Mouse (Mus musculus): ENCODE measurements around the gene Gm45233.

Gene Gm45233

DNA sequence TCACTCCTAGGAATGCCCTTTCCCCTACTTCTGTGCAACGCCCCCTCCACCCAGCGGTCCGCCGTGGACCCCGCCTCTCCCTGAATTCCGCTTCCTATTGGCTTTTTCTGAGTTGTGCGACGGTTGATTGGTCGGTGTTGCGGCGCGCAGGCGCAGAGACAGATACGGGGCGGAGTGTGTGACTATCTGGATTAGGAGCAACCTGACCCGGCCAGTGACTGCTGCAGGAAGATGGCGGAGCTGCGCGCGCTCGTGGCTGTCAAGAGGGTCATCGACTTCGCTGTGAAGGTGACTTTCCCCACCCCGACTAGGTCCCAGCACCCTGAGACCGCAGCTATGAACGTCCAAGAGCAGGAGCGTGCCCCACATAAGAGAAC, at the start of gene Gm45233, which contains the start of gene Etfb:
Gm45233 (plus strand) TSS at position 212 of the 377 bp plus-strand sequence.
Etfb (plus strand) TSS at position 167 of the 377 bp plus-strand sequence.
- in situ Hi-C loops (cut with MboI, MseI), result no loop called here

DNA sequence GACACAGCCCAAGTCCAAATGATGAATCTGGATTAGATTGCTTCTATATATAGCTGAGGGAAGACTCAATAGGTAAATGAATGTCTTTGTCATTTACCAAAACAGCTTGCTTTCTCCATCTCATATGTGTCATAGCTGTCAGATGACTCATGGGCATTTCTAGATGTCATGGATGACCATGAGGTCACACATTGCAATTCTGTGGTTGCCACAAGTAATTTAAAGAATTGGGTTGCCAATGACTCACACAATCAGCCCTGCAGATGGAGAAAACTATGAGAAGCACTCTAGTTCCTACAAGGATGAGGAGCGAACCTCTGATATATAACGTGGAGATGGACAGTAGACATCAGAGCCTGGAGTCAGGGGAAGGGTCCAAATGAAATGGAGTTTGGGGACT, 44.4 kb upstream of the Gm45233 start:
- in situ Hi-C loops (cut with MboI, MseI), result no loop called here

DNA sequence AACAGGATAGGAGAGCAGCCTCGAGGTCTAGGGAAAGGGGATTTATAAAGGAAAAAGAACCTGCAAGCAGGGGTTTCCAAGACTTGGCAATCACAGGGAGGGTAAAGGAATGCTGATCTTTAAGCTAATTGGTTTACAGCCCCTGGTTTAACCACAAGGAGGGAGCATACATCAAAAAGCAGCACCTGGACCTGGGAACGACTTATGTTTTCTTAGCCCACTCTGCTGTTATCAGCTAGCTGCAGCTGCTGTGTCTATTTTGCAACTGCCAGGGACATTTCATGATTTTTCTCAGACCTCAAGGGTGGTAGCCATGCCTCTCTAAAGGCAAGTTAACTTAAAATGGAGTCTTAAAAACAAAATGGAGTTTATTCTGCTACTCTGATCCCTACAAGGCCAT, 41.2 kb upstream of the Gm45233 start:
- in situ Hi-C loops (cut with MboI, MseI), result no loop called here

DNA sequence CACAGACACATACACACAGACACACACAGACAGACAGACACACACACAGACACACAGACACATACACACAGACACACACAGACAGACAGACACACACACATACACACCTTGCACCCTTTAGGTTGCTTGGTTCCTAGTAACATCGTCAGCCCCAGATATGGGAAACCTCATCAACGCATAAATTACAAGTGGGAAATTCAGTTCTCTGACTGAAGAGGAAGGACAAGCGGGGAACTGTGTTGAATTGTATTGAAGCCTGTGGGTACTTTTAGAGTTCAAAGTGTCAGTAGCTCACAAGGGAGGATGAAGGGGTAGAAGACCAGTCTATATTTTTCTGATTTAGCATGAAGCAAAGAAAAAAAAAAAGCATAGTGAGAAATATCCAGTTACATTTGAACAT, 36.4 kb upstream of the Gm45233 start:
- in situ Hi-C loops (cut with MboI, MseI), result no loop called here

DNA sequence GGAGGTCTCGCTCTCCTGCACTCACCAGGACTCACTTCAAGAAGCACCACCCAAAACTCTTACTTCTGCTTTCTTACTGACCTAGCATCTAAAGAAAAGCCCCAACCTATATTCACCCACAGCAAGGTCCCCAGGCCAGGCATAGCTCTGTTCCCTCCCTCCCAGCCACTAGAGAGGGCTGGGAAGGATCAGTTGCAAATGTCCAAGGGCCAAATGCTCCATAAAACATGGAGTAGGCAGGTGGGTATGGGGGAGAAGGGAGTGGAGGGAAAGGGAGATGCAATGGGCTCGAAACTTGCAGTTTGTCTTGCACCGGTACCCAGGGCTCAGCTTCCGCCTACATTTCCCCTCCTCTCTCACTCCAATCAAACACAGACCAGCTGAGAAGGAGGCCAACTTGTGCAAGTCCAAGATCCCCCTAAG, 35.8 kb upstream of the Gm45233 start, which contains the start of gene Siglecg:
Siglecg (plus strand) TSS at position 74 of the 423 bp plus-strand sequence.
- in situ Hi-C loops (cut with MboI, MseI), result no loop called here

DNA sequence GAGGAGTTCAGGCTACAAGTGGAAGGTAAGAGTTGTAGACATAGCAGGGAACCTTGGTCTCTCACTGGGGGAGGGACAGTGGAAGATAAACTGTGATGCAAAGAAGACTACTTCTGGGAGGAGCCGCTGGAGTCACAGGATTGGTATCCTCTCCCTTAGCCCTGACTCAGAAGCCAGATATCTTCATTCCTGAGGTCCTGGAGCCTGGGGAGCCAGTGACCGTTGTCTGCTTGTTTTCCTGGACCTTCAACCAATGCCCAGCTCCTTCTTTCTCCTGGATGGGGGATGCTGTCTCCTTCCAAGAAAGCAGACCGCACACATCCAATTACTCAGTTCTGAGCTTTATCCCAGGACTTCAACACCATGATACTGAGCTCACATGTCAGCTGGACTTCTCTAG, 34.8 kb upstream of the Gm45233 start:
- in situ Hi-C loops (cut with MboI, MseI), result no loop called here

DNA sequence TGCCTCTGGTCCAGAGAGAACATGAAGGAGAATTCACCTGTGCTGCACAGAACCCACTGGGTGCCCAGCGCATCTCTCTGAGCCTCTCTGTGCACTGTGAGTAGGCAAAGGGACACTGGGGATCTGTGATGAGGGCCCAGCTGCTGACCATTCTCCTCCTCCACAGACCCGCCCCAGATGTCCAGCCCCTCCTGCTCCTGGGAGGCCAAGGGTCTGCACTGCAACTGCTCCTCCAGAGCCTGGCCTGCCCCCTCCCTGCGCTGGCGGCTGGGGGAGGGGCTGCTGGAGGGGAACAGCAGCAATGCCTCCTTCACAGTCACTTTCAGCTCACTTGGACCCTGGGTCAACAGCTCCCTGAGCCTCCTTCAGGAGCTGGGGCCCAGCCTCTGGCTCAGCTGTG, 32.2 kb upstream of the Gm45233 start:
- in situ Hi-C loops (cut with MboI, MseI), result loop anchor here (5.0 kb wide), 1 partner anchor 1381 kb away; no protein-coding TSS in a partner anchor

DNA sequence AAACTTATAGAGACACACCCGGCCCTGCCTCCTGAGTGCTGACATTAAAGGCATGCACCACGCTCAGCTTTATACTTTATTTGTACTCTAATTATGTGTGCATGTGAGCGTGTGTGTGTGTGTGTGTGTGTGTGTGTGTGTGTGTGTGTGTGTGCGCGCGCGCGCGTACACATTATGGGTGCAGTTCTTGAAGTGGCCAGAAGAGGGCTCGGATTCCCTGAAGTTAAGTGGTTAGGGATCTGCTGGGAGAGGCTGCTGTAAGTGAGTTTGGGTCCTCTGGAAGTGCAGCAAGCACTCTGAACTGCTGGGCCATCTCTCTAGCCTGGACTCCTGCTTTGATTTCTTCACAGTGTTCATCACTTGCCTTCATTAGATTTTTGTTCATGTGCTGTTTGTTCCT, 26.6 kb upstream of the Gm45233 start:
- in situ Hi-C loops (cut with MboI, MseI), result no loop called here

DNA sequence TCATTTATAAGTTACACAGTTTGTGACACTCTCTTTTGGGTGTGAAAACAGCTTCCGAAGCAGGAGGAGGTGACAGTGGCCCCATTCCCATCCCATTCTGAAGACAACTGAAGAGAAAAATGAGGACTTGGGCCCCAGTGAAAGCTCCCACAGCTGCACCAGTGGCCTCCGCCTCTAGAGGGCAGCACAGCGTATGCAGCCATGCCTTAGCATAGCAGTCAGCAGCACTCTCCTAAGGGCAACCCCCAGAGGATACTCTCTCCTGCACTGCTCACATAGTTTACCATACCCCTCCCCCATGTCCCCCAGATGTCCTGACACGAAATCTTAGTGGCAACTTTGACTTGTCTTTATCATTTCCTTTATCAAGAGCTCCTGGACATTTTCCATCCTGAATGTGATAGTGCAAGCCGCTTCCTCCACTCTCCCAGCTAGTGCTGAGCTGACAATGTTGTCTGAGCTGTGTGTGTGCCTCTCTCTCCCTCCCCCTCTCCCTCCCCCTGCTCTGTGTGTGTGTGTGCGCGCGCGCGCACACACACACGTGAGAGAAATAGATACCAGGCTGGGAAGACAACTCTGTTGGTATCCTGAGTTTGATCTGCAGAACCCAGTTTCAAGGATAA, 20.8 kb upstream of the Gm45233 start:
- in situ Hi-C loops (cut with MboI, MseI), result no loop called here

DNA sequence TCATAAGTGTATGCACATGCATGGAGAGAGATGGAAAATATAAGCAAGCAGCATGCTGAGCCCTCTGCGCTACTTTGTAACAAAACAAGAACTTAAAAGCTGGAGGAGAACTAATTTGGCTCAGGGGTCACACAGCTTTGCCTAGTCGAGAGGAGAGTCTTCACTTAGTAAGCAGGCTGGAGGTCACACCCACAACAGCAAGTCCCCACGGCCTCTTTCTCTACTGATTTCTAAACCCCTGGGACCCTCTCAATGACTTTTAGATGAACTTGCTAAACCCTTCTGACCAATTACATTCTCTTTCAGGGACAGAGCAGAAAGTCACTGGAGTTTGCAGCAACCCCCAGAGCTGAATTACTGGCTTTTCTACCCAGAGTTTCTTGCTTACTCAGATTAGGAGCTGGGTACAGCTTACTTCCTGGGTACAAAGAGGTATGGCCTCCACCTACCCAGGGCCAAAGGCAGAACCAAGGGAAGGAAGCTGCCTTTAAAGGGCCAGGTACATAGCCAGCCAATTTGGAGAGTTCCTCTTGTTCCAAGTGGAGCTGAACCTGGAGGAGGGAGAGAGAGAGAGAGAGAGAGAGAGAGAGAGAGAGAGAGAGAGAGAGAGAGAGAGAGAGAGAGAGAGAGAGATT, 19.8 kb upstream of the Gm45233 start:
- in situ Hi-C loops (cut with MboI, MseI), result no loop called here

DNA sequence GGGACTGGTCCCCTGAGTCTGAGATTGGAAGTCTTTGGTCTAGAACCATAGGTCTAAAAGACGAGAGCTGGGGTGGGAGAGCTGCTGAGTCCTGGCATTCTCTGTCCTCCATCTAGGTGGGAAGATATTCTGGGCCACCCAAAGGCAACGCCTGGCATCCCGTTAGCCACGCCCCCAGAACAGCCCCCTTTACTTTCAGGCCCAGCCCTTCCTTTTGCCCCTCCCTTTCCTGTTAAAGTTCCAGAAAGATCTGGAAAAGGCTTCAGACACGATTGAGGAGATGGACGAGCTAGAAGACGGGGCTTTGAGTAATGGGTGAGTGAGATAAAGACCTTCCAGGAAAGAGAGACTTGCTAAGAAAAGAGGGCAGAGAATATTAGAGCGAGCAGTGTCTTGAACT, 16.5 kb upstream of the Gm45233 start, which contains the start of gene Lim2:
Lim2 (plus strand) TSS at position 265 of the 400 bp plus-strand sequence.
- in situ Hi-C loops (cut with MboI, MseI), result no loop called here

DNA sequence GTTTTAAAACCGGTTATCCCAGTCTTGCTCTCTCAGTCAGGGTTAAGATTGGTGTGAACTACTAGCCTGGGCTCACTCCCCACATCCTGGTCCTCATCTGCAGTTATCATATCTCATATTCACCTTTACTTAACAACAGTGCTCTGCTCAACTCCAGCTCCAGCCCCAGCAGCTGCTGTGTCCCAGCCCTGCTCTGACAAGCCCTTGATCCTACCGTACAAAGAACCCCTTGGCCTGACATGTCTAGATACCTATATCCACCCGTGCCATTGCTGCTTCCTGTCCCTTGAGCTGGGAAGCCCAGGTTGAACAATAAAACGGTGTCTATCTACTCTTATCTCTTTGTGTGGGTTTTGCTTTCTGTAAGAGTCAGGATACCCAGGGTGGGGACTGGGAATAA, 14.4 kb upstream of the Gm45233 start:
- in situ Hi-C loops (cut with MboI, MseI), result no loop called here

DNA sequence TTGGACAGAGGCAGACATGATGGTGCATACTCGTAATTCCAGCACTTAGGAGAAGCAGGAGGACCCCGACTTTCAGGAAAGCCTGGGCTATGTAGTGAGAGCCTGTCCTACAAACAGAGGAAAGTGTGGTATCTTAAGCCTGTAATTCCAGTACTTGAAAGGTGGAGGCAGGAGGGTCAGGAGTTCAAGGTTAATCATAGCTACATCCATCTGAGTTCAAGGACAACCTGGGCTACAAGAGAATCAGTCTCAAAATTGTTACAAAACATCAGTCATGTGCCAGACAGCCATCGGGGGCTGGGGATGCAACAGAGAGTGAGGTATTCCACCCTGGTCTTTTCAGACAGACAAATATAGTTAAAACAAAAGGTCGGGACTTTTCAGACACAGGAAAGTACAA, 11.0 kb upstream of the Gm45233 start:
- in situ Hi-C loops (cut with MboI, MseI), result loop anchor here (10.0 kb wide), 1 partner anchor 928 kb away; the partner anchor contains the start of gene Zfp141

DNA sequence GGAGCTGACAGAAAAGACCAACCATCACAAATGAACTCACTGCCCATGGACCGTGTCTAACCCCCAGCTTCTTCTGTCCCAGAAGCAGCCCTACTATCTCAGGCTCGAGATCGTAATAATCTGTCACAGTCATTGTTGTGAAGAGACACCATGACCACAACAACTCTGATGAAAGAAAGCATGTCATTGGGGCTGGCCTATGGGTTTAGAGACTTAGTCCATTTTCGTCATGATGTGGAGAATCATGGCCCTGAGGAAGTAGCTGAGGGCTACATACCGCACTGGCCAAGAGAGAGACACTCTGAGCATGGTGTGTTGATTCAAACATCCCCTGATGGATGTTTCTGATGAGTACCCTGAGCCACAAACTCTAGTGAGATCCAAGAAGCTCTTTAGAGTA, 9.3 kb upstream of the Gm45233 start:
- in situ Hi-C loops (cut with MboI, MseI), result loop anchor here (10.0 kb wide), 1 partner anchor 930 kb away; the partner anchor contains the start of gene Zfp141

DNA sequence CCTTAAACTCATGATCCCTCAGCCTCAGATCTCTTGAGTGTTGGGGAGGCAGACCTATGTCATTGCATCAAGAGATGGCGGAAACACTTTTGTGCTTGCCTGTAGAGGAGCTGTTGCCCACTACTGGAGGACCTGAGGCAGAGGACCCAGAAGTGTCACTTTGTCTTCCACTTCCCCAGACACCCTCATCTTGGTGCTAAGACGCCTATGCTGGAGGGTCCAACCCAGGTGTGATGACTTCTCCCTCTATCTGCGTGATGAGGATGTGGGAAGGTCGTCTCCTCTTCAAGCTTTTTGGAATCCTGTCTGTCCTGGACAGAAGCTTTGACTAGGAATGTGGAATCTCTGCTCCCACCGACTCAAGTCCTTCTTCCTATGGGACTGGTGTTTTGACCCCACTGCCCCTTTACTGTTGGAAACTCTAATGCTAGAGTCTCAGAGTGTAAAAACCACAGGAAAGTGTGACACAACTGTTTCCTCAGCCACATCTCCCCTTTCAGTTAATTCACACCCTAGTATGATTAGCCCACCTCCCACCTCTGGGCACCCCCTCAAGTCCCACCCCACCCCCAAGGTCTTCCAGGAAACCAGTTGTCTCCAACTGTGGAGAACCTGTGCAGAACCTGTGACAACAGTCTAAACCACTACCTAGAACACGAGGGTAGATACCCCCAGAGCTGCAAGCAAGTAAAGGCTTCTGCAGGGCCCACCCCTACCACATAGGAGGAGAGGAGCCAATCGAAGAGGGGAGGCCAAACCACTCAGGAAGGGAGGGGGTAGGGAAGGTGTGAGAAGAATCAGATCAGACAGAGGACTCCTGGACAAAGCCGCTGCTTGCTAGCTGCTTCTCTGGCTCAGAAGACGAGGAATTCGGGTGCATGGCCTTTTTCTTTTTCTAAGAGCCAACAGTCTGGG, 7.3 kb upstream of the Gm45233 start, which contains the start of gene Nkg7:
Nkg7 (plus strand) TSS at position 733 of the 915 bp plus-strand sequence.
- in situ Hi-C loops (cut with MboI, MseI), result loop anchor here (10.0 kb wide), 1 partner anchor 932 kb away; the partner anchor contains the start of gene Zfp141

DNA sequence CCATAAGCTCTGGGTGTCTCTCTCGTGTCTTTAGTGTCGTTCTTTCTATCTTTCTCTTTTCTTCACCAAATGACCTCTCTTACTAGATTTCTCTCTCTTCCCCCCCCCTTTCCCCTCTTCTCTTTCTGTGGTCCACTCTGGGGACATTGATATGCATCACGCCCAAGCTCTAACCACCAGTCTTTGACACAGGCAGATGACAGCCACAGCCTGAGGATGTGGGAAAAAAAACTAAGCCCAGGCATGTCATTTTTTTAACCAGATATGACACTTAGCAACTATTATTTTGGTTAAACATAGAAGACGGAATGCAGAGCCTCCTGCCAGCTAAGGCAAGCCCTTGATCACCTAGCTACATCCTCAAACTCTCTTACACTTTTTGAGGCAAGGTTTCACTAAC, 5.3 kb upstream of the Gm45233 start:
- in situ Hi-C loops (cut with MboI, MseI), result loop anchor here (10.0 kb wide), 1 partner anchor 934 kb away; the partner anchor contains the start of gene Zfp141

DNA sequence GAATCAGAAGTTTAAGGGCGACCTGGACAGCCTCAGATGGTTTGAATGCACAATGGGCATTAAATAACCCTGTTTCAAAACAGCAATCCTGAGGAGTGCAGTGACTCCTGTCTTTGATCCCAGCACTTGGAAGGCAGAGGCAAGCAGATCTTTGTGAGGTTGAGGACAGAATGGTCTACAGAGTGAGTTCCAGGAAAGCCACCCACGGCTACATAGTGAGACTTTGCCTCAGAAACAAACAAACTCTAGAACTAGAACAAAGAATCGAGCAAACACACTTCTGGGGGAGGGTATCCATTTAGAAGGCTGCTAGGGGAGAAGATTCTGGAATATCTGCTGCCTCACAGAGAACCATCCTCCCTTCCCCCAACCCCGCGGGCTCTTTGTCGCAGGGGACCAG, 3.4 kb upstream of the Gm45233 start, which contains the start of gene Cldnd2:
Cldnd2 (plus strand) TSS at position 301 of the 400 bp plus-strand sequence.
- in situ Hi-C loops (cut with MboI, MseI), result no loop called here

DNA sequence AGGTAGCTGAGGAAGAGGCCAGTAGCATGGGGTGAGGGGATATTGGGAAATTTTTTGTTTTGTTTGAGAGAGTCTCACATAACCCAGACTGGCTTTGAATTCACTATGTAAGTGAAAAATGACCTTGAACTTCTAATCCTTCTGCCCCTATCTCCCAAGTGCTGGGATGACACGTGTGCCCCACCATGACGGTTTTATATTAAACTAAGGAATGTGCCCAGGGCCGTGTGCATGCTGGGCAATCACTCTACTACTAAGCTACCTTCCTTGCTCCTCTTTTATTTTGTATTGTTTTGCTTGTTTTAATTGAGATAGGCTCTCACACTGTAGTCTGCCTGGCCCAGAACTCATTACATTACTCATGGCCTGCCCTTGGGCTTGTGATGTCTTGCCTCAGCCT, 2.9 kb upstream of the Gm45233 start:
- in situ Hi-C loops (cut with MboI, MseI), result no loop called here

DNA sequence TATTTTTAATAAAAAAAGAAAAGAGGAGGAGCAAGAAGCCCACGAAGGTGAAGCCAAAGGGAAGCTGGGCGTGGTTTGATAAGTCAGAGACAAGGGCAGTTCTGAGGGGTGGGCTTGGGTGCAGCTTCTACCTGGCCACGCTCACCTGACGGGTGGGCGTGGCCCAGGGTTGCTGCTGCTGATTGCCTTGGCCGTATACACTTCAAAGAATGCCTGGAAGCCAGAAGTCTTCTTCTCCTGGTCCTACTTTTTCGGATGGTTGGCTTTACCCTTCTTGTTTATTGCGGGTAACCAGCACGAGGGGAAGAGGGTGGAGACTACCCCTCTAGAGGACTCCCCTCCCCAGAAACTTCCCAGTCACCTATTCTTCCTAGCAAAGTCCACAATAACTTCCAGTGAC, 1.2 kb upstream of the Gm45233 start:
- in situ Hi-C loops (cut with MboI, MseI), result no loop called here

DNA sequence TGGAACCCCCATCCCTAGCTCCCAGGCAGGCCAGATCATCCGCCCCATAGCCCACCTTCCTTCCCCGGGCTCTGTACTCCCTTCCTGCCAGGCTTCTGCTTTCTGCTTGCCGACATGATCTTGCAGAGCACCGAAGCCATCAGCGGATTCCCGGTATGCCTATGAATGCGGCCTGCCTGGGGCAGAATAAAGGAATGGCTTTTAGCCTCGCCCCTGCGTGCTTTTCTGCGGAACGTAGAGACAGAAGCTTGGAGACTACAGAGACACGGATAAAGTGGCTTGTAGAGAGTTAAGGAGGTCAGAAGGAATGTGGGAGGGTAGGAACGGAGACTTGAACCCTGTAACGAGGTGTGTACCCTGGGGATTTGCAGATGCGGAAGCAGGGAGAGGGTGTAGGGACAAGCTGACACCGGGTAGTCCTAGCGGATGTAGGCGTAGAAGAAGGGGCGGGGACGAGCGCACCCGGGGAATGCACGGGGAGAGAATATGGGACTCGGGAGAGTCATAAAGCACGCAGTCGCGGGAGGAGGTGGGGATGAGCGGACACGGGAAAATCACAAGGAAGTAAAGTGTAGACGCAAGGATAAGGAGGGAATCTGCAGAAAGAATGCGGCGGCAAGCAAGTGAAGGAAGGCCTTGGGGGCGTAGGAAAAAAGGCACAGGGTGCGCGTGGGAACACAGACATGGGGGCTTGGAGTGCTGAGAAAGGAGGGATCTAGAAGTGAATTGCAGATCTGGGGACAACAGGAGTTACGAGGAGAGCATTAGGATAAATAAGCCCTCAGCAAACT, 607 bp upstream of the Gm45233 start:
- in situ Hi-C loops (cut with MboI, MseI), result no loop called here

DNA sequence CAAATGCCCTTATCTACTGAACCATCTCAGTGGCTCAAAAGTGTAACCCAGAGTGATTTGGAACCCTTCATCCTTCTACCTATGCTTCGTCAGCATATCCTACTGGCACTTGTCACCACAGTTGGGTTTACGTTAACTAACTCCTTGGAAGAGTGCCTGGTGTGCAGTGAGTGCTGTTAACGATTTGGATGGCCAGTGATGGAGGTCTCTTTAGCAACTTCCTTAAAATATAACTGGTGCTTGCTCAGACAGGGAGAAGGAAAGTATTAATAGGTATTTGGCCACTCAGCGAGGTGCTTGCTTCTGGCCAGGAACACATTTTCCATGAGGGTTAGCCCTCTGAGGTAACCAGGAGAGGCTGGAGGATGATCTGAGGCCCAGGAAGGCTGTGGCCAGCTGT, 3.9 kb downstream of the Gm45233 start:
- in situ Hi-C loops (cut with MboI, MseI), result no loop called here

All from T-helper 1 cell (primary cell).